Mouse (Mus musculus) cerebellum, postnatal 10 days (tissue): ENCODE results near the gene Batf3.
"Not testable (repeated sequence)": the region's sequence is repeated elsewhere in the genome, so short reads cannot be mapped to it uniquely, and the experiment has no call there.

ENCODE experiments used
- DNase-seq, 2 experiments: peaks; one replicate each; pipeline ENCODE4 v3.0.0; 2021; ENCODE audit warnings: mixed read lengths in 2 of 2

Gene Batf3

DNA sequence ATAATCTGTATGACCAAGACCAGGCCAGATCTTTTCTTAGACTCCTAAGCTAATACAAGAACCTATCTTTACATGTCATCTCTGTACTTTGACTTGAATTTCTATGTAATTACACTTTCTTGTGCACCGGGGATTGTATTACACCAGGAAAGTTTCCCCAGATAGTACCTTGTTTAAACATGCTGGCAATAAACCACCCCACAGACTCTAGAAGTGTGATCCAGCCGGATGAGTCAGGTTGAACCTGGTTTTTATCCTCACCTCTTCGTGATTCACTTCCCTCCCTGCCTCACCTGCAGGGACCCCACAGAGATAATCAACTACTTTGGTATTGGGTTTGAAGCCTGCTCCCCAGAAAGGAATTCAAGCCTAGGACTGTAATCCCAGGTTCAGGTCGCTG is 37.8 kb downstream of the Batf3 start:
- no peak for DNase-seq

- no peak for DNase-seq
These were observed 40.8 kb downstream of the Batf3 start for GRCm38 (mm10) chr1:191138436-191138835.

DNA sequence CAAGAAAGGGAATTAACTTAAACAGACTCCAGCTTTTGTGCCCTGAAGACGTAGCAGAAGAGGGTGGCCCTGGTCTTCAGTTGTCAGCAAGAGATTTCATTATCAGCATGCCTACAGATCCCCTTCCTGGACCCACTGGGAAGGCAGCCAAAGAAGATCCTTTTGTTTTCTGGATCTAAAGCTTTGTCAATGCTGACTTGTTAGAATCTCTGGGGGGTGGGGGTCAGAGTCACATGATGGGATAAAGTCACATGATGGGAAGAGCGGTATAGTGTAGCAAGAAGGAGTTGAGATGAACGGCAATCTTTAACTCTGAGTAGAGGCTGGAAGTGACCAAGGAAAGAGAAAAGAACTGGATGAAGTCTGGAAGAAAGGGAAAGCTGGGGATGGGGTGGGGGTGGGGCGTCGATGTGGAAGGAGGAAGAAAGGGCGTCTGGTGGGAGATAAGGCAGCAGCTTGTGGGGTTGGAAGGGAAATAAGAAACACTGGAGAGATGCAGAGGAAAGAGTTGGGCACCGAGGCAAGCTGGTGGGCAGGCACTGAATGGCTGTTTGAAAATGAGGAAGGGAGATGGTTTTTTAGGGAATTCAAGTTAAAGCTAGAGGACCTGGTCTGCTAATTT is 41.3 kb downstream of the Batf3 start:
- no peak for DNase-seq

DNA sequence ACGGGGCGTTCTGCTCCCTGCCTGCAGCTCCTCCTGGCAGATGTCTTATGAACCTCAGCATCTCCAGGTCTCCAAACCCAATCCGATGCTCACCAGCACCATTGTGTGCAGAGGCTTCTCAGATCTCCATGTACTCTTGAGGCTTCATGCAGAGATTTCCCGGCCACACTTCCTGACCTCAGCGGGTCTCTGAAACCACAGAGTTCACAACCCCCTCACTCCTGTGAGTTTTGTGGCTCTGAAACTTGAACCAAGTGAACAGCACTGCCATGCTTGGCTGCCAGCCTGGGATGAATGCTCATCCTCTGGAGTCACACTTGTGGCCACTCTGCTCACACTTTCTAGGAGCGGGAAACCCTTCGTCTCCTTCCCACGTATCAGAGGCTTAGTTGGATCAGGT is 43.3 kb downstream of the Batf3 start:
- no peak for DNase-seq

DNA sequence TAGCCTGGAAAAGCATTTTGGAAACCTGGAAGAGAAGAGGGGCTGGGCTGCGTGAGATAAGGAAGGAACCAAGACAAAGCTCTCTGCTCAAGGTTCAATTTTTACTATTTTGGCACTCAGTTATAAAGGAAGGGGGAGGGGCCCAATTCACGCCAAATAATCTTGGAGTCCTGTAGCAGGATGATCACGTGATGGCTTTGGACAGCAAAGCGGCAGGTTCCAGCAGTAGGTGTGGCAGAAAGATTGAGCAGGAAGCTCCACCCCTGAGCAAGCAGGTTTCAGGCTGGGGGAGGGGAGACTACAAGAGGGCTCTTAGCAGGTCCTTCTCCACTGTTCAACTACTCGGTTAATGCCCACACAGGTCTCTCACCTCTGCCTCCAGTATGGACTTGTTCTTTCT is 51.8 kb downstream of the Batf3 start:
- DNase-seq = not testable (repeated sequence)

DNA sequence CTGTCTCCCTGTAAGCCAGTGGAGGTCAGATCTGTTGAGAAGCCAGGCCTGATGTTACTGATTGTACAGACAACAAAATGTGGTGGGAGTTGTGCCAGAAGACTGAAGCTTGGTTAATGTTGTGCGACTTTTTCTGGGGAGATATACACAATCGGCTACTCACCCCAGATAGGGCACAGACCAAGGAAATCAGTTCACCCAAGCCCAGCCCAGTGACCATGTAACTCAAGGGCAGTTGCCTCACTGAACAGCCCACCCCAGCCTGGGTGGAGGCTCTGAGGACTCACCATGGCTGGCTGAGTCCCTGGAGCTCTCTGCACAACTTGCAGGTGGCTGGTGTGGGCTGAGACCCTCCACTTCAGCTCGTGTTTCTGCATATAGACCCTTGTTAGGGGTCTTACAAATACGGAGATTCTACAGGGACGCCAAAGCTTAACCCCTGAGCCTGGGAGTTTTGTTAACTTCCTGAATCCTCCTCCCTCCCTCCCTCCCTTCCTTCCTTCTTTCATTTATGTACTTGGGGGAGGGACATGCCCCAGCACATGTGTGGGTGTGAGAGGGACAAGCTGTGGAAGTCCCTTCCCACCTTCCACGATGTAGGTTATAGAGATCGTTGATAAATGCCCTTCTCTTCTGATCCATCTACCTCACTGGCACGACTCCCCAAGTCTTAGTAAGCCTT is 53.4 kb downstream of the Batf3 start:
- no peak for DNase-seq

GRCm38 (mm10) chr1:191153052-191153451 is 55.4 kb downstream of the Batf3 start:
- peak; percentile 58 to 59 for DNase-seq

- DNase-seq = no peak
These were observed 56.7 kb downstream of the Batf3 start for GRCm38 (mm10) chr1:191154314-191154713.
